Mouse (Mus musculus) heart, adult 2 months (tissue): ENCODE results near the gene Tmtc1.

Source experiments
- CTCF ChIP-seq: fragments of 200-600 bp; IDR thresholded peaks from 2 replicates; pipeline ENCODE4 v1.8.1; 2022; ENCODE audit warnings: antibody characterized with exemption, mild to moderate bottlenecking, moderate library complexity
- POLR2A ChIP-seq: fragments of 200-500 bp; IDR thresholded peaks from 2 replicates; pipeline ENCODE4 v1.6.1; 2011; ENCODE audit warnings: mild to moderate bottlenecking, low read depth, low read length, control low read depth; ENCODE audit not compliant: insufficient read depth

DNA sequence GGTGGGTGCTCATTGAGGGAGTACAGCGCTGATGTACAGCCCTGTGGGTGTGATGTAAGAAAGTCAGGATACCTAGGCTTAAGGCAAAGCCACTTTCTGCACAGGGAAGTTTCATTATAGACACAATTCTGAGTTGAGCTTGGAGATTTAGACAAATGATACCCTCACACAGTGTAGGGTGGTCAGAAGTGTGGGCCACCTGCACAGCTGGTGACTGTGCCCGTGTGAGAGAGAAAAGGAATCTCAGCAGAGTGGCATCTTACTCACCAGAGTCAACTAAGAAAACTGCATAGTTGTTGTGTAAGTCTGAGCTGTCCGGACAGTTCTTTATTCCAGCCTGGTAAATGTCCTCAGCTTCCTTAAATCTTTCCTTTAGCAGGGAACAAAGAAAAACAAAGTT lies 195.0 kb downstream of the Tmtc1 start:
- TF ChIP-seq CTCF = no peak
- TF ChIP-seq POLR2A = no peak
